Mouse (Mus musculus) monocyte, adult 5-6 weeks (primary cell): ENCODE measurements at regions not wholly inside any gene's neighbourhood (a gene's known extent, or its start where the extent isn't known, plus 50 kb on each side); places are given as distances from the start of the nearest gene placed in this dataset.

Source experiments
- ATAC-seq: fragments of 153-309, 156-312 bp; replicated peaks from 2 replicates; pipeline ENCODE4 v1.8.0; 2017; ENCODE audit warnings: mild to moderate bottlenecking; ENCODE audit not compliant: low TSS enrichment, insufficient number of reproducible peaks, severe bottlenecking, poor library complexity, low FRiP score

- ATAC-seq, result no peak
Measured at GRCm38 (mm10) chr6:66012675-66013074, 60.3 kb downstream of the 4930544G11Rik start.

GRCm38 (mm10) chr6:66023531-66023930 is 71.1 kb downstream of the 4930544G11Rik start:
- no peak for ATAC-seq

GRCm38 (mm10) chr6:66036789-66037188 is 84.4 kb downstream of the 4930544G11Rik start:
- ATAC-seq, result no peak

- ATAC-seq, result no peak
Measured at GRCm38 (mm10) chr6:66051852-66052251, 99.4 kb downstream of the 4930544G11Rik start.

GRCm38 (mm10) chr6:66052386-66052785 is 100.0 kb downstream of the 4930544G11Rik start:
- no peak for ATAC-seq

- ATAC-seq, result no peak
Measured at GRCm38 (mm10) chr6:66053197-66053596, 100.8 kb downstream of the 4930544G11Rik start.

GRCm38 (mm10) chr6:66068874-66069273 is 116.5 kb downstream of the 4930544G11Rik start:
- ATAC-seq, result no peak

GRCm38 (mm10) chr6:66077445-66077844 is 125.0 kb downstream of the 4930544G11Rik start:
- no peak for ATAC-seq

GRCm38 (mm10) chr6:66078769-66079168 is 126.4 kb downstream of the 4930544G11Rik start:
- no peak for ATAC-seq

GRCm38 (mm10) chr6:66101555-66102071 is 149.2 kb downstream of the 4930544G11Rik start:
- no peak for ATAC-seq

- no peak for ATAC-seq
Measured at GRCm38 (mm10) chr6:66114366-66114765, 162.0 kb downstream of the 4930544G11Rik start.

- ATAC-seq, result no peak
Measured at GRCm38 (mm10) chr6:66121479-66122183, 169.2 kb downstream of the 4930544G11Rik start.

- no peak for ATAC-seq
Measured at GRCm38 (mm10) chr6:66124292-66124691, 171.9 kb downstream of the 4930544G11Rik start.

GRCm38 (mm10) chr6:66151786-66152185 is 199.4 kb downstream of the 4930544G11Rik start:
- ATAC-seq, result no peak

GRCm38 (mm10) chr6:66154831-66155230 is 202.4 kb downstream of the 4930544G11Rik start:
- no peak for ATAC-seq

GRCm38 (mm10) chr6:66160805-66161204 is 208.4 kb downstream of the 4930544G11Rik start:
- no peak for ATAC-seq

GRCm38 (mm10) chr6:66168913-66169312 is 216.5 kb downstream of the 4930544G11Rik start:
- no peak for ATAC-seq

GRCm38 (mm10) chr6:66197990-66198389 is 245.6 kb downstream of the 4930544G11Rik start:
- ATAC-seq, result no peak

GRCm38 (mm10) chr6:66200136-66200790 is 247.9 kb downstream of the 4930544G11Rik start:
- no peak for ATAC-seq
